Mouse (Mus musculus) CH12.LX (cell line): Measurements from ENCODE around the gene Fam198b.

Source experiments
- CHD1 ChIP-seq: IDR thresholded peaks from 2 replicates; pipeline ENCODE4 v1.6.1; 2012; ENCODE audit warnings: low read depth, low read length, improper control_type of control experiment, inconsistent platforms
- CTCF ChIP-seq, 2 experiments: IDR thresholded peaks in 1 of 2; conservative IDR thresholded peaks in 1 of 2; 2 replicates each; pipeline ENCODE4 v1.5.1; 2011 to 2012; ENCODE audit warnings: low read depth in 2 of 2, low read length in 2 of 2, improper control_type of control experiment in 1 of 2, inconsistent platforms in 1 of 2, mild to moderate bottlenecking in 1 of 2, moderate library complexity in 1 of 2
- GABPA ChIP-seq: IDR thresholded peaks from 2 replicates; pipeline ENCODE4 v1.6.1; 2012; ENCODE audit warnings: low read depth, low read length, improper control_type of control experiment, inconsistent platforms; ENCODE audit not compliant: insufficient replicate concordance
- MAZ ChIP-seq: IDR thresholded peaks from 2 replicates; pipeline ENCODE4 v1.6.1; 2012; ENCODE audit warnings: low read depth, mild to moderate bottlenecking, inconsistent platforms, low read length, improper control_type of control experiment, moderate library complexity
- MXI1 ChIP-seq: IDR thresholded peaks from 2 replicates; pipeline ENCODE4 v1.6.1; 2011; ENCODE audit warnings: mild to moderate bottlenecking, low read depth, low read length, improper control_type of control experiment
- POLR2AphosphoS2 ChIP-seq: IDR thresholded peaks from 2 replicates; pipeline ENCODE4 v1.6.1; 2011; ENCODE audit warnings: low read depth, low read length, improper control_type of control experiment
- TBP ChIP-seq: conservative IDR thresholded peaks from 2 replicates; pipeline ENCODE4 v1.6.1; 2011; ENCODE audit warnings: low read depth, low read length, improper control_type of control experiment
- ZKSCAN1 ChIP-seq: IDR thresholded peaks from 2 replicates; pipeline ENCODE4 v1.6.1; 2012; ENCODE audit warnings: low read depth, inconsistent platforms, low read length, improper control_type of control experiment, borderline replicate concordance
- ZNF384 ChIP-seq: IDR thresholded peaks from 2 replicates; pipeline ENCODE4 v1.6.1; 2012; ENCODE audit warnings: low read depth, low read length, improper control_type of control experiment, inconsistent platforms

DNA sequence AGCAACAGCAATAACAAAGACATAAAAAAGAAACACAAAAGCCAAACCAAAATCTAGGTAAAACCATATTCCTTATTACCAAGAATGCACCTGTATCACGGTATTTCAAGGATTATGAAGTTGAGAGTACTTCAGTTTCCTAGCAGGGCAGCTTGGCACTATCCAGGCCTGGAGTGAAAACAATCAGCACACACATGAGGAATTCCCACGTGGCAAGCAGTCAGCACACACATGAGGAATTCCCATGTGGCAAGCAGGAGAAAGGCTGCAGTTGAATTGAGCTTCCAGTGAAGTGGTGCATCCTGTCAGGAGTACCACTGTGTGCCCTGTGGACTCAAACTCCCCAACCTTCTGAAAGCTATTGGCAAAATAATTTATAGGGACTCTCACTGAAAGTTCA lies 2.7 kb upstream of the Fam198b start:
- TF ChIP-seq MXI1: no peak
- no peak for TF ChIP-seq GABPA
- TF ChIP-seq POLR2AphosphoS2: no peak
- no peak for TF ChIP-seq CTCF (conservative IDR thresholded peaks at IDR 0.05 in 1 of 2, IDR thresholded peaks at IDR 0.05 in 1 of 2; ENCODE audit: low read depth in 2 of 2, low read length in 2 of 2)
- TF ChIP-seq ZNF384: no peak
- no peak for TF ChIP-seq MAZ
- TF ChIP-seq TBP: no peak
- TF ChIP-seq ZKSCAN1: no peak
- no peak for TF ChIP-seq CHD1
